Mouse (Mus musculus) layer of hippocampus, postnatal 14 days (tissue): ENCODE results near the gene Apon. TPM values are rescaled to one million over a fixed set of nuclear protein-coding genes. Genes with fewer than 3 reads are reported as not detected.
"Not testable (repeated sequence)": the region's sequence is repeated elsewhere in the genome, so short reads cannot be mapped to it uniquely, and the experiment has no call there.

Source experiments
- DNase-seq, 2 experiments: peaks; one replicate each; pipeline ENCODE4 v3.0.0; 2021 to 2022; ENCODE audit warnings: low spot score in 2 of 2, mixed read lengths in 1 of 2
- total RNA-seq, 2 experiments: library from RNA; stranded (reverse); gene quantifications; 2 replicates each; pipeline ENCODE4 v1.2.3; 2021

The Apon gene
- total RNA-seq, 2 experiments from 2014 or later, result not detected

GRCm38 (mm10) chr10:128232420-128232985 lies 21.4 kb upstream of the Apon start:
- peak; percentile 46 to 72 for DNase-seq

- no peak for DNase-seq
Observed at GRCm38 (mm10) chr10:128236321-128236720, 17.6 kb upstream of the Apon start.

GRCm38 (mm10) chr10:128237807-128238480 lies 16.0 kb upstream of the Apon start:
- DNase-seq, result no peak

DNA sequence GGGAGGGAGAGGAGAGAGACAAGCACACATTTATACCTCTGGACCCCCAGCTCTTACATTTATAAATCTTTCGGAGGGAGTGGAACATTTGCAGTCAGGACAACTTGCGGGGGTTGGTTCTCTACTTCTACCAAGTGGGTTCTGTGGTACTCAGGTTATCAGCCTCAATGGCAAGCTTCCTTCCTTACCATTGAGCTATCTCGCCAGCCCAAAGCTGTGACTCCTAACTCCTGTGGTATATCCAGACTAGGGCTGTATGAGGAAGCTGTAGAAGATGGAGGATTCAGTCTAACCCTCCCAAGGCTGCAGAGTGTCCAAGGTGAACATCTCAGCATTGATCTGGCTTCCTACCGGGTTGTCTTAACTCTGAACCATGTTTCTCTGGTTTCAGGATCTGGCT lies 14.8 kb upstream of the Apon start:
- DNase-seq, result no peak

GRCm38 (mm10) chr10:128240131-128240530 lies 13.8 kb upstream of the Apon start:
- no peak for DNase-seq

DNA sequence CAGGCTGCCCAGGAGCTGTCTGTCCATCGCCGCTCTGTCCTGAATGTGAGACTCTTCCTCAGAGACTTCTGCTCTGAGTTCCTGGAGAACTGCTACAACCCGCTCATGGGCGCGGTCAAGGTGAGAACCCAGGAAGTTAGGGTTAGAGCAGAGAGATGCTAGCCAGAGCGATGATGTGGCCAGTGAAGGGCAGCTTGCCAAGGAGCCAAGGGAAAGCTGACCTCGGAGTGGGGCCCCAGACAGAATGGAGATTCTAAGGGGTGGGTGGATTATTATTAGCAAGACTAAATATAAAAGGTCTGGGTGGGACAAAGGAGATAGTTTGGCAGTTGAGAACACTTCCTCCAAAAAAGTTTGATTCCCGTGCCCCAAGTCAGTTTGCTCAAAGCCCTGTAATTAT lies 10.6 kb upstream of the Apon start:
- DNase-seq, result no peak

- no peak for DNase-seq
Observed at GRCm38 (mm10) chr10:128244121-128244520, 9.8 kb upstream of the Apon start.

DNA sequence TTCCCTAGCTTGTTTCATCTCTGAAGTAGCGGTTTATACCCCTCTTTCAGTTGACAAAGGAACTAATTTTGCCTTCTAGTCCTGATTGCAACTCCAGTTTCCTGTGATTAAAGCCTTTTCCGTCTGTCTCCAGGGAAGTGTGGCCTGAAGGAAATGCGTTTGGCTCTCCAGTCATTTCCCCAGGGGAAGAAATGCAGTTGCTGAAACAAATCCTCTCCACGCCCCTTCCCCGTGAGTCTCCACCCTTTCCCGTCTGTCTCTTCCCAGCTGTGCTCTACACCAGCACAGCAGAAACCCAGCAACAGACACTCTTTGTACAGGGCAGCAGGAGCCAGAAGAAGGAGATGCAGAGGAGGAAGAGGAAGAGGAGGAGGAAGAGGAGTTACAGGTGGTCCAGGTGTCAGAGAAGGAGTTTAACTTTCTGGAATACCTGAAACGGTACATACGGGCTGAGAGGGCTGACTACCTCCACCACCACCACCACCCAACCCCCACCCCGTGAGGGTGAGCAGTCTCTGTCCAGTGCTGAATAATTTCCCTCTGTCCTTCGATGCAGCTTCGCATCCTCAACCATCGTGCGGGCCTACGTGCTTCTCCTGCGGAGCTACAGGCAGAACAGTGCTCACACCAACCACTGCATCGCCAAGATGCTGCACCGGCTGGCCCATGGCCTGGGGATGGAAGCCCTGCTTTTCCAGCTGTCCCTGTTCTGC lies 6.7 kb upstream of the Apon start:
- DNase-seq, result no peak

DNA sequence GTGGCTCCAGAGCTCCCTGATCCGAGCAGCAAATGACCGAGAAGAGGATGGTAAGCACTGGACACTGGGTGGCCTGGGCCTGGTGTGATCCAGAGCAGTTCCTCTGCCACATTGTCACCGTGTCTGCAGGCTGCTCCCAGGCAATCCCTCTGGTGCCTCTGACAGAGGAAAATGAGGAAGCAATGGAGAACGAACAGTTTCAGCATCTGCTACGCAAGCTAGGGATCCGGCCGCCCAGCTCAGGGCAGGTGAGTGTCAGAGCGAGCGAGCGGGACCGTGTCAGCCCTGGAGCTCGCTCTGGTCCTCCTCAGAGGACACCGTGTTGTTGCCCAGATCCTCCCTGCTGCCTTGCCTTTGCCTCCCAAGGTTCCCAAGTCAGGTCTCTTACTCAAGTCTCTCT lies 3.3 kb upstream of the Apon start:
- DNase-seq, result no peak

DNA sequence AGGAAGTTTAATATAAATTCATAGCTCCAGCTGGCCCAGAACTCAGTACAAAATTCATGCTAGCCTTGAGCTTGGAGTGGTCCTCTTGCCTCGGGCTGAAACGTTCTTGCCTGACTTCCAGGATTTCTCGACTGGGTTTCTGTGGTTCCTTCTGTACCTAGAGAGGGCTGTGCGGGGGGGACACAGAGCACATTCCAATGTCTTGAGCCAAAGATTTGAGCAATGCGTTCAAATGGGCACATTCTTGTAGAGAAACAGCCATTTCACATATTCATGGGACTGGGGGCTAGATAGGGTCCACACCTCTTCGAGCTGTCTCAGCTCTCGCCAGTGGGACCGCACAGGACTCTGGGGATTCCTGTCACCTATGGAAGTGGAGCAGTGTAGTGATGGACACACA lies 2.0 kb downstream of the Apon start:
- DNase-seq, result no peak

DNA sequence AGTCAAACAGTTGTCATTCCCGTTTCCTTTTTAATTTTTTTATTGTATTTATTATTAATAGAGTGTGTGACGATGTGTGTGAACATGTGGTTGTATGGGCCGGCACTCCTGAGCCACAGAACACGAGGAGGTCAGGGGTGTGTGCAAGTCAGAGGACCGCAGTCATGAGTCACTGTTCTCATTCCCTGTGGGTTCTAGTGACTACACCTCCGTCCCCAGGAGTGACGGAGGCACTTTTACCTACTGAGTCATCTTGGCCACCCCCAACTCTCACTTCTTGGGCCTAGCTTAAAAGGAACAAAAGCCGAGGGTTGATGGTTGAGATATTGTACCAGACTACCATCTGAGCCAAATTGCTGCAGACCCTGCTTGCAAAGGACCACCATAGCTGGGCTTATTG lies 2.4 kb downstream of the Apon start:
- DNase-seq, result no peak

DNA sequence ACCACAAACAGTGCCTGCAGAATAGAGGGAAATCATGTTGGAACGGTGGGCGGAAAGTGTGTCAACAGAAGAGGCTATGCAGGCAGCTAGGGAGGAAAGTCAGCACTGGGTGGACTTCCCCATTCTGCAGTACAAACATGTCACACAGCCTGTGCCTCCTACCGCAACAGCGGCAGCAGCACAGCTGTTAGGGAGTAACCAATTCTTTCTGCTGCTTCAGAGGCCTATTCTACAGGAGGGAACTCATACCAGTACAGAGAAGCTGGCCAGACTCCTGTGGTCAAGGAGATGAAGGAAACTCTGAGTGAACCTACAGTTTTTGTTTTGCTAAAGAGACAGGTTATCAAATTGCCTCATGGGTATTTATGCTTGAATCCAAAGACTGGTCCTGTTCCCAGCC lies 5.1 kb downstream of the Apon start:
- DNase-seq, result no peak

DNA sequence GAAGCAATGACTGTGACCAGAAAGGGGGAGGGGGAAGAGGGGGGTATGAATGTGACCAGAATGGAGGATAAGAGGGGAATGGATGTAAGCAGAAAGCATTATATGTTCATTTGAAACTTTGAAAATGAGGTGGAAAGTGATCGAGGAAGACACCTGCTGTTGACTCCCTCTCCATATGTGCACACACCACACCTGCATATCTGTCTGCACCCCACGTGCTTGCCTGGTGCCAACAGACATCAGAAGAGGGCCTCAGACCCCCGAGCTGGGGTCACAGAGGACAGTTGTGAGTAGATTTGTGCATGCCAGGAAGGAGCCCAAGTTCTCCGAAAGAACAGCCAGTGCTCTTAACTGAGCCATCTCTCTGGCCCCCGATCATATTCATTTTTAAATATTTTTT lies 6.0 kb downstream of the Apon start:
- no peak for DNase-seq

- not testable (repeated sequence) for DNase-seq
Observed at GRCm38 (mm10) chr10:128260376-128260775, 6.5 kb downstream of the Apon start.

GRCm38 (mm10) chr10:128262300-128262699 lies 8.4 kb downstream of the Apon start:
- no peak for DNase-seq

- DNase-seq, result no peak
Observed at GRCm38 (mm10) chr10:128263393-128264310, 9.8 kb downstream of the Apon start.

- no peak for DNase-seq
Observed at GRCm38 (mm10) chr10:128268371-128268770, 14.5 kb downstream of the Apon start, which contains the start of gene Apof. Gene Apof, plus strand, starts transcription at chr10:128268671.

- no peak for DNase-seq
Observed at GRCm38 (mm10) chr10:128269206-128269910, 15.5 kb downstream of the Apon start.

DNA sequence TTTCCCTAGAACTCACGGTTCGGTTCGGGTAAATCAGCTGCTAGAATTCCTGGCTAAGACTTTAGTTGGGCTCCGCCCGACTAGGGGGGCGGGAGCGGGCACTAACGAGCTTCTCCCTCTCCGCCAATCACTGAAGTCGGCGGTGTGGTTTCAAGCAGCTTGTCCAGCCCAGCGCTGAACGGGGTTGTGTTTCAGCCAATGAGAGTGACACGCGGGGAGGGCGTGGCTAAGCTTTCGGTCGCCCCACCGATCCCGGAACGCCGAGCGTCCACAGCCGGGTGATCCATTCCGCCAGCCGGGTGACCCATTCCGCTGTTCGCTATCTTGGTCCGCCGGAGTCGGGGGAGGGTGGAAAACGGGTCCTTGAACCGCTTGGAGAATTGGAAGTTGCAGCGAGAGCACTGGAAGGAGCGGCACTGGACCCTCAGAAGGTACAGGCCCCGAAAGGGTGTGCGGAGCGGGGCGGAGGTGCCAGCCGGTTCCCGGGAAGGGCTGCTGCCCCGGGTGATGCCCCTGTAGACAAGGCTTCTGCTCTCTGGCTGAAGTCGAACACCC lies 16.5 kb downstream of the Apon start, which contains the start of gene Stat2:
Gene Stat2, plus strand, starts transcription at position 273 of the 555 bp plus-strand sequence.
- peak; percentile 94 to 98 for DNase-seq

GRCm38 (mm10) chr10:128270866-128271265 lies 17.0 kb downstream of the Apon start:
- no peak for DNase-seq
